Mouse (Mus musculus) testis, adult 2 months (tissue): Measurements from ENCODE around the gene Skp1a. TPM values are rescaled to one million over a fixed set of nuclear protein-coding genes. Genes with fewer than 3 reads are reported as not detected.
A peak's percentile ranks its signal among the peaks of the same experiment; 100 is the strongest.
"Not testable (repeated sequence)": the region's sequence is repeated elsewhere in the genome, so short reads cannot be mapped to it uniquely, and the experiment has no call there.

ENCODE experiments used
- H3K27ac ChIP-seq: fragments of 200-500 bp; 2 replicates; pipeline ENCODE4 v1.5.1; 2012; ENCODE audit warnings: low read depth, low read length; ENCODE audit not compliant: control insufficient read depth, insufficient read depth
- H3K27me3 ChIP-seq: fragments of 200-500 bp; 2 replicates; pipeline ENCODE4 v1.6.1; 2012; ENCODE audit warnings: mild to moderate bottlenecking, low read length, moderate library complexity; ENCODE audit not compliant: control insufficient read depth, insufficient read depth
- H3K36me3 ChIP-seq: fragments of 200-500 bp; 2 replicates; pipeline ENCODE4 v1.6.1; 2012; ENCODE audit warnings: mild to moderate bottlenecking, low read length; ENCODE audit not compliant: control insufficient read depth, insufficient read depth
- H3K4me1 ChIP-seq: fragments of 200-500 bp; 2 replicates; pipeline ENCODE4 v1.6.1; 2012; ENCODE audit warnings: low read length; ENCODE audit not compliant: control insufficient read depth, insufficient read depth
- H3K4me3 ChIP-seq: fragments of 200-500 bp; 2 replicates; pipeline ENCODE4 v1.5.1; 2012; ENCODE audit warnings: low read depth, mild to moderate bottlenecking, low read length, moderate library complexity, mixed read lengths; ENCODE audit not compliant: control insufficient read depth
- CTCF ChIP-seq: fragments of 200-500 bp; IDR thresholded peaks from 2 replicates; pipeline ENCODE4 v1.5.1; 2012; ENCODE audit warnings: low read depth, mild to moderate bottlenecking, inconsistent platforms, low read length, moderate library complexity; ENCODE audit not compliant: control insufficient read depth, insufficient read depth, insufficient replicate concordance
- POLR2A ChIP-seq: fragments of 200-500 bp; IDR thresholded peaks from 2 replicates; pipeline ENCODE4 v1.6.1; 2012; ENCODE audit warnings: low read depth, mild to moderate bottlenecking, inconsistent platforms, low read length, moderate library complexity; ENCODE audit not compliant: control insufficient read depth
- polyA plus RNA-seq: library from polyadenylated mRNA; depleted of rRNA; stranded (reverse); fragments of >200 nt; gene quantifications from 2 replicates; pipeline ENCODE4 v1.2.3, GENCODE M21; 2012; rRNA removed

Skp1a gene
- polyA plus RNA-seq, result 89.0 and 95.9 TPM in 2 replicates

GRCm38 (mm10) chr11:52231606-52232541, at the start of gene Skp1a:
Gene Skp1a (plus strand): TSS chr11:52231995.
- Histone ChIP-seq H3K27me3 (no peaks in the 10 kb centered on the region), H3K36me3 (no peaks in the 10 kb centered on the region), H3K27ac (peak within 1 kb of the TSS; percentile 99), H3K4me1 (peaks cover 3% of the 10 kb centered on the region), H3K4me3 (peak within 1 kb of the TSS; percentile 98)
- no peak for TF ChIP-seq CTCF
- TF ChIP-seq POLR2A, result peak; percentile 99

GRCm38 (mm10) chr11:52196496-52197023, 35.2 kb upstream of the Skp1a start:
- not testable (repeated sequence) for H3K4me3 ChIP-seq, H3K4me1 ChIP-seq, H3K27me3 ChIP-seq, H3K27ac ChIP-seq, H3K36me3 ChIP-seq

GRCm38 (mm10) chr11:52213887-52214286, 17.9 kb upstream of the Skp1a start, which contains the start of gene Olfr1371:
Gene Olfr1371 (minus strand): TSS chr11:52213987.
- TF ChIP-seq POLR2A, result no peak
- TF ChIP-seq CTCF, result no peak
- Histone ChIP-seq H3K4me1 (no peaks in the 10 kb centered on the region), H3K36me3 (no peaks in the 10 kb centered on the region), H3K27ac (no peak within 1 kb of the TSS), H3K4me3 (no peak within 1 kb of the TSS), H3K27me3 (no peaks in the 10 kb centered on the region)

- no peaks in the 10 kb centered on the region for H3K36me3 ChIP-seq
- peak; percentile 63; the same call in 1 of the 2 replicates for TF ChIP-seq CTCF
- TF ChIP-seq POLR2A, result no peak
- no peaks in the 10 kb centered on the region for H3K27me3 ChIP-seq
- no peak overlapping the region for H3K4me3 ChIP-seq
- H3K4me1 ChIP-seq, result peaks cover 10% of the 10 kb centered on the region
- no peak overlapping the region for H3K27ac ChIP-seq
Measured at GRCm38 (mm10) chr11:52220282-52220681, 11.5 kb upstream of the Skp1a start.

- H3K36me3 ChIP-seq, H3K4me3 ChIP-seq, H3K27ac ChIP-seq, H3K27me3 ChIP-seq: not testable (repeated sequence)
- peaks cover 10% of the 10 kb centered on the region for H3K4me1 ChIP-seq
Measured at GRCm38 (mm10) chr11:52221921-52222320, 9.9 kb upstream of the Skp1a start.

GRCm38 (mm10) chr11:52222891-52223290, 8.9 kb upstream of the Skp1a start:
- H3K27me3 ChIP-seq, result no peaks in the 10 kb centered on the region
- TF ChIP-seq POLR2A, result no peak
- TF ChIP-seq CTCF, result no peak
- H3K4me1 ChIP-seq, result peaks cover 10% of the 10 kb centered on the region
- no peak overlapping the region for H3K27ac ChIP-seq
- H3K36me3 ChIP-seq, result no peaks in the 10 kb centered on the region
- H3K4me3 ChIP-seq, result no peak overlapping the region

- Histone ChIP-seq H3K27me3 (no peaks in the 10 kb centered on the region), H3K27ac (no peak overlapping the region), H3K4me1 (peaks cover 13% of the 10 kb centered on the region), H3K4me3 (peak overlapping the region; percentile 51), H3K36me3 (no peaks in the 10 kb centered on the region)
- TF ChIP-seq CTCF (no peak), POLR2A (no peak)
Measured at GRCm38 (mm10) chr11:52223968-52224682, 7.7 kb upstream of the Skp1a start.
